Mouse (Mus musculus): Measurements from ENCODE around the gene Col25a1. TPM values are rescaled to one million over a fixed set of nuclear protein-coding genes. Genes with fewer than 3 reads are reported as not detected.

Gene Col25a1
- polyA plus RNA-seq, 1 experiment = 0.85 TPM

DNA sequence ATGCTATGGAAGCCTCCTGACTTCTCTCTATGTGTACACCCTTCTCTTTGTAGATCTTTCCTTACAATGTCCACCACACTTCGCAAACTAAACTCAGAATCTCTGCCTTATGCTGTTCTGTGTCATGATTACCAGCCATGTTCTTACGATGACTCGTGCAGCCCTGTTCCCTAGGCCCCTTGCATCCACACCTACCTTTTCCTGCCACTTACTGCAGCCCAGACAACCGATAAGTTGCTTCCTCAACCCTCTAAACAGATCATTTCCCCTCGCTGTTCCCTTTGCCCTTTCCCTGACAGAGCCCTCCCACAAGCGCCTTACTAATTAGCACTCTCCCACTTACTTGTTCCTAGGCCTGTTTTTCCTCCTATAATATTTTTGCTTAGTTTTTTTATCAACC is 275.9 kb downstream of the Col25a1 start:
- H3K27me3 ChIP-seq (ENCODE audit: control insufficient read depth, insufficient read depth, low read length, poor library complexity, severe bottlenecking) = no peaks in the 10 kb centered on the region; the same call in none of the 2 replicates
- no peak overlapping the region for H3K9ac ChIP-seq (ENCODE audit: low read depth, poor library complexity, severe bottlenecking)
- TF ChIP-seq POLR2A (IDR thresholded peaks at IDR 0.05; ENCODE audit: insufficient read depth, low read length) (no peak), CTCF (IDR thresholded peaks at IDR 0.05; ENCODE audit: low read depth, low read length) (no peak), EP300 (IDR thresholded peaks at IDR 0.05; ENCODE audit: insufficient read depth, low read depth, low read length) (no peak)
- H3K36me3 ChIP-seq (ENCODE audit: control insufficient read depth, insufficient read depth, low read length, poor library complexity, severe bottlenecking) = no peaks in the 10 kb centered on the region
- no peak overlapping the region for H3K27ac ChIP-seq (ENCODE audit: insufficient read depth, low read length)
- no peaks in the 10 kb centered on the region for H3K9me3 ChIP-seq (replicated peaks; ENCODE audit: control insufficient read depth, insufficient read depth, low read length, poor library complexity, severe bottlenecking)
- H3K4me3 ChIP-seq (ENCODE audit: low read depth, low read length) = no peak overlapping the region
- no peaks in the 10 kb centered on the region for H3K4me1 ChIP-seq (ENCODE audit: control insufficient read depth, insufficient read depth, low read length)

DNA sequence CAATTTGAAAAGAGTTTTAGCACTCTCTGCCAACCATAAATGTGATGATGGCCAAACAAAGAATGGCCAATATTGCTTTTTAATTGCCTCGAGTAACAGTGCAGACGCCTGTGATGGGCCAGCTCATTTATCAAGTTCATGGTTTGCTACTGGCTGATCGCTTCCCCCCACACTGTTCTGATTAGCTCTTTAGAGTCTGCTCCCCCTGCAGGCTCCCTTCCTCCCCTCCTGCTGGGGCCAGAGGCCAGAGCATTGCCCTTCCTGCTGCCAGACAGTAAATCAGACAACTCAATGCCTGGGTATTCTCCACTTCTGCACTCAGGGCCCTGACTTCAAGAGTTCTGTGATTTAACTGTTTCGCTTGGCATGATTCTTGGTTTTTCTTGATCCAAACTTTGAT is 281.9 kb downstream of the Col25a1 start:
- Histone ChIP-seq H3K4me3 (ENCODE audit: low read depth, low read length) (no peak overlapping the region), H3K36me3 (ENCODE audit: control insufficient read depth, insufficient read depth, low read length, poor library complexity, severe bottlenecking) (no peaks in the 10 kb centered on the region), H3K9ac (ENCODE audit: low read depth, poor library complexity, severe bottlenecking) (no peak overlapping the region), H3K27ac (ENCODE audit: insufficient read depth, low read length) (no peak overlapping the region), H3K27me3 (ENCODE audit: control insufficient read depth, insufficient read depth, low read length, poor library complexity, severe bottlenecking) (no peaks in the 10 kb centered on the region), H3K9me3 (replicated peaks; ENCODE audit: control insufficient read depth, insufficient read depth, low read length, poor library complexity, severe bottlenecking) (no peaks in the 10 kb centered on the region), H3K4me1 (ENCODE audit: control insufficient read depth, insufficient read depth, low read length) (no peaks in the 10 kb centered on the region)
- no peak for TF ChIP-seq POLR2A (IDR thresholded peaks at IDR 0.05; ENCODE audit: insufficient read depth, low read length)
- TF ChIP-seq EP300 (IDR thresholded peaks at IDR 0.05; ENCODE audit: insufficient read depth, low read depth, low read length) = no peak
- TF ChIP-seq CTCF (IDR thresholded peaks at IDR 0.05; ENCODE audit: low read depth, low read length) = no peak

DNA sequence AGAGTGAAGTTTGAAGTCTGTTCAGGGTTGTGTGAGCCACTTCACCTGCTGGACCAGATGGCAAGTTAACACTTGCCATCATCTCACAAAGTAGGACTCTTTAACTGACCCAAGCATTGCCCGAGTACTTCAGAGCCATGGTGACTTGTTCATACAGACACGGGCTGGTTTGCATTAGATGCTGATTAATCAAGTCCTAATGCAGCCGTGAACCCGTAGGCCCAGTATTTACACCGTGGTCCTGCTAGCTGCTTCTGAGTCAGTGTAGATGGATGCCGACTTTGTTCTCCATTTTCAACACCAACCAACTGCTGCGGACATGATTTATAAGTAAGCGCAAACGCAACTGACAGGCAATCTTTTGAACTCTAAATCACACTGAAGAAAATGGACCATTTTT is 287.6 kb downstream of the Col25a1 start:
- Histone ChIP-seq H3K4me3 (ENCODE audit: low read depth, low read length) (no peak overlapping the region), H3K9ac (ENCODE audit: low read depth, poor library complexity, severe bottlenecking) (no peak overlapping the region), H3K36me3 (ENCODE audit: control insufficient read depth, insufficient read depth, low read length, poor library complexity, severe bottlenecking) (no peaks in the 10 kb centered on the region), H3K4me1 (ENCODE audit: control insufficient read depth, insufficient read depth, low read length) (no peaks in the 10 kb centered on the region), H3K9me3 (replicated peaks; ENCODE audit: control insufficient read depth, insufficient read depth, low read length, poor library complexity, severe bottlenecking) (no peaks in the 10 kb centered on the region), H3K27ac (ENCODE audit: insufficient read depth, low read length) (no peak overlapping the region), H3K27me3 (ENCODE audit: control insufficient read depth, insufficient read depth, low read length, poor library complexity, severe bottlenecking) (no peaks in the 10 kb centered on the region)
- TF ChIP-seq POLR2A (IDR thresholded peaks at IDR 0.05; ENCODE audit: insufficient read depth, low read length) (no peak), EP300 (IDR thresholded peaks at IDR 0.05; ENCODE audit: insufficient read depth, low read depth, low read length) (no peak), CTCF (IDR thresholded peaks at IDR 0.05; ENCODE audit: low read depth, low read length) (no peak)

DNA sequence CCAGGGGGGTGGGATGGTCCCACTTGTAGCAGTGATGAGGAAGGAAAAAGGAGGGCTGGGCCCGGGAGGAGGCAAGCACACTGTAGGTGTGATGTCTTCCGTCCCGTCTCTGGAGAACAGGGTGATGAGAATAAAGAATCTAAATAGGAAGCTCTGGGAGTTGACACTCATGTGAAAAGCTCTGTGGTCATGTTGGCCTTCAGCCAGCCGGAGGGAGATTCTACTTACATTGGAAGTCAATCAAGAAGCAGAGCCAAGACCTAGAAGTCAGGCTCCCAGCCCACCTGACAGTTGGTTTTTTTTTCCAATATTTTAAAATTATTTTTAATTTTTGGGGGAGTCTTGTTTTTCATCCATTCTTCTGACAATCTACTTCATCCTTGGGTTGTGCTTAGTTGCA is 297.5 kb downstream of the Col25a1 start:
- Histone ChIP-seq H3K9me3 (replicated peaks; ENCODE audit: control insufficient read depth, insufficient read depth, low read length, poor library complexity, severe bottlenecking) (no peaks in the 10 kb centered on the region), H3K4me1 (ENCODE audit: control insufficient read depth, insufficient read depth, low read length) (no peaks in the 10 kb centered on the region), H3K27me3 (ENCODE audit: control insufficient read depth, insufficient read depth, low read length, poor library complexity, severe bottlenecking) (no peaks in the 10 kb centered on the region), H3K4me3 (ENCODE audit: low read depth, low read length) (no peak overlapping the region), H3K27ac (ENCODE audit: insufficient read depth, low read length) (no peak overlapping the region), H3K9ac (ENCODE audit: low read depth, poor library complexity, severe bottlenecking) (no peak overlapping the region), H3K36me3 (ENCODE audit: control insufficient read depth, insufficient read depth, low read length, poor library complexity, severe bottlenecking) (no peaks in the 10 kb centered on the region)
- TF ChIP-seq EP300 (IDR thresholded peaks at IDR 0.05; ENCODE audit: insufficient read depth, low read depth, low read length) (no peak), CTCF (IDR thresholded peaks at IDR 0.05; ENCODE audit: low read depth, low read length) (no peak), POLR2A (IDR thresholded peaks at IDR 0.05; ENCODE audit: insufficient read depth, low read length) (no peak)

DNA sequence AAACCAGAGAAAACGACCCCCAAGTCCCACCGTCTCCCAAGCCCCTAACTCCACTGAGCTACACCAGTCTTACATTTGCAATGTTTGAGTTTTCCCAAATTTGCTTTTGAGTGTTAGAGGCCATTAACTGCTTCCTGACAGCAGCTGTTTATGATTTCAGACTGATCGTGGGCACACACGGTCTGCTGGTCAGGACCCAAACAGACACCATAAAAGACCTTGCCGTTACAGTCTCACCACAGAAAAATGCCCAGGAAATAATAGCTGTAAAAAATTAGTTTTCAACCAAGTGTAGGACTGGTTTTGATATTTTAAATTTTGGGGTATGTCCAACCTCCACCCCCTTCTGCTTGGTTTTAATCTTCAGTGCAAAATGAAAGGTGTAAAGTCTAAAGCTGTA is 298.8 kb downstream of the Col25a1 start:
- Histone ChIP-seq H3K4me3 (ENCODE audit: low read depth, low read length) (no peak overlapping the region), H3K27ac (ENCODE audit: insufficient read depth, low read length) (no peak overlapping the region), H3K9me3 (replicated peaks; ENCODE audit: control insufficient read depth, insufficient read depth, low read length, poor library complexity, severe bottlenecking) (no peaks in the 10 kb centered on the region), H3K36me3 (ENCODE audit: control insufficient read depth, insufficient read depth, low read length, poor library complexity, severe bottlenecking) (no peaks in the 10 kb centered on the region), H3K9ac (ENCODE audit: low read depth, poor library complexity, severe bottlenecking) (no peak overlapping the region), H3K4me1 (ENCODE audit: control insufficient read depth, insufficient read depth, low read length) (no peaks in the 10 kb centered on the region), H3K27me3 (ENCODE audit: control insufficient read depth, insufficient read depth, low read length, poor library complexity, severe bottlenecking) (no peaks in the 10 kb centered on the region)
- TF ChIP-seq CTCF (IDR thresholded peaks at IDR 0.05; ENCODE audit: low read depth, low read length) = no peak
- TF ChIP-seq EP300 (IDR thresholded peaks at IDR 0.05; ENCODE audit: insufficient read depth, low read depth, low read length) = no peak
- no peak for TF ChIP-seq POLR2A (IDR thresholded peaks at IDR 0.05; ENCODE audit: insufficient read depth, low read length)

DNA sequence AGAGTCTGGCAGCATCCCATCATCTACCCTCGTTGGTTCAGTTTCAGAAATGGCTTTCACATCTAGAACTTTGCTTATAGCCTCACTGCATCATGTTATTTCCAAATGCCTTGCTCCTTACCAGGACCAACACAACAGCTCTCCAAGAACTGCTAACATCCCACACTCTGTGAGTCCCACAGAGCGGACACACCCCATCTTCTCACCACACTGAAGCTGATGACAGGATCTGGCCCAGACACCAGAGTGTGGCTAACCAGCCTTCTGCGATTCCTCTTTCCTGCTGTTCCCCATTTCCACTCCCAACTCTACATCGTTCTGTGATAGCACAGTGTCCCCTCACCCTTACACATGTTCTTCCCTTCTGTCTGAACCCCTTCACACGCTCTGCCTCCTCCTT is 301.5 kb downstream of the Col25a1 start:
- H3K4me3 ChIP-seq (ENCODE audit: low read depth, low read length) = no peak overlapping the region
- H3K9ac ChIP-seq (ENCODE audit: low read depth, poor library complexity, severe bottlenecking) = no peak overlapping the region
- no peaks in the 10 kb centered on the region; the same call in 1 of the 2 replicates for H3K27me3 ChIP-seq (ENCODE audit: control insufficient read depth, insufficient read depth, low read length, poor library complexity, severe bottlenecking)
- no peak overlapping the region for H3K27ac ChIP-seq (ENCODE audit: insufficient read depth, low read length)
- no peaks in the 10 kb centered on the region for H3K9me3 ChIP-seq (replicated peaks; ENCODE audit: control insufficient read depth, insufficient read depth, low read length, poor library complexity, severe bottlenecking)
- no peaks in the 10 kb centered on the region for H3K4me1 ChIP-seq (ENCODE audit: control insufficient read depth, insufficient read depth, low read length)
- no peak for TF ChIP-seq EP300 (IDR thresholded peaks at IDR 0.05; ENCODE audit: insufficient read depth, low read depth, low read length)
- TF ChIP-seq CTCF (IDR thresholded peaks at IDR 0.05; ENCODE audit: low read depth, low read length) = no peak
- TF ChIP-seq POLR2A (IDR thresholded peaks at IDR 0.05; ENCODE audit: insufficient read depth, low read length) = no peak
- H3K36me3 ChIP-seq (ENCODE audit: control insufficient read depth, insufficient read depth, low read length, poor library complexity, severe bottlenecking) = no peaks in the 10 kb centered on the region

Data from ES-Bruce4 (cell line).